Mouse (Mus musculus) forebrain, embryonic 11.5 days (tissue): ENCODE measurements around the gene Edem3. TPM values are rescaled to one million over a fixed set of nuclear protein-coding genes. Genes with fewer than 3 reads are reported as not detected.

Experiments
- ATAC-seq: fragments of 200-750 bp; cut with Nextera tagmentation; replicated peaks from 2 replicates; pipeline ENCODE4 v1.8.0; 2017; ENCODE audit warnings: moderate TSS enrichment; ENCODE audit not compliant: low FRiP score
- DNase-seq: peaks from one replicate; pipeline ENCODE4 v3.0.0-alpha.2; 2017; ENCODE audit warnings: low spot score
- H3K27ac ChIP-seq: fragments of 300-500 bp; sonication (generic); 2 replicates; pipeline ENCODE4 v1.5.1; 2014; ENCODE audit warnings: low read depth, low read length
- H3K27me3 ChIP-seq: fragments of 300-500 bp; sonication (generic); 2 replicates; pipeline ENCODE4 v1.6.1; 2014; ENCODE audit warnings: mild to moderate bottlenecking, low read length, mixed read lengths; ENCODE audit not compliant: control insufficient read depth, insufficient read depth
- H3K36me3 ChIP-seq: fragments of 300-500 bp; sonication (generic); 2 replicates; pipeline ENCODE4 v1.6.1; 2014; ENCODE audit warnings: mild to moderate bottlenecking, low read length, moderate library complexity, mixed read lengths; ENCODE audit not compliant: control insufficient read depth, insufficient read depth
- H3K4me1 ChIP-seq: fragments of 300-500 bp; sonication (generic); replicated peaks from 2 replicates; pipeline ENCODE4 v1.6.1; 2014; ENCODE audit warnings: low read length, mixed read lengths; ENCODE audit not compliant: control insufficient read depth, insufficient read depth
- H3K4me2 ChIP-seq: fragments of 300-500 bp; sonication (generic); 2 replicates; pipeline ENCODE4 v1.6.1; 2014; ENCODE audit warnings: low read depth, mild to moderate bottlenecking, low read length, moderate library complexity, mixed read lengths; ENCODE audit not compliant: severe bottlenecking
- H3K4me3 ChIP-seq: fragments of 300-500 bp; sonication (generic); 2 replicates; pipeline ENCODE4 v1.5.1; 2014; ENCODE audit warnings: low read depth, low read length
- H3K9ac ChIP-seq: fragments of 300-500 bp; sonication (generic); 2 replicates; pipeline ENCODE4 v1.6.1; 2014; ENCODE audit warnings: low read length
- H3K9me3 ChIP-seq: fragments of 300-500 bp; sonication (generic); 2 replicates; pipeline ENCODE4 v1.6.1; 2016; ENCODE audit warnings: low read length, mixed read lengths; ENCODE audit not compliant: control insufficient read depth
- WGBS: fragments of 180-500 bp; shearing (Covaris S2); extraction: QIAGEN DNeasy Blood & Tissue Kit; methylation state at CpG from one replicate; pipeline ENCODE4 v1.1.7; 2014; 5-methylcytosine and 5-hydroxymethylcytosine counted together
- polyA plus RNA-seq: library from polyadenylated mRNA; unstranded; fragments of >200 nt; fragmentation: Nextera tagmentation; extraction: Ambion mirVana; gene quantifications from 2 replicates; pipeline ENCODE4 v1.2.1, GENCODE M21; 2014

Edem3 gene
- polyA plus RNA-seq, 1 experiment from 2014 or later, result 23.0 TPM

DNA sequence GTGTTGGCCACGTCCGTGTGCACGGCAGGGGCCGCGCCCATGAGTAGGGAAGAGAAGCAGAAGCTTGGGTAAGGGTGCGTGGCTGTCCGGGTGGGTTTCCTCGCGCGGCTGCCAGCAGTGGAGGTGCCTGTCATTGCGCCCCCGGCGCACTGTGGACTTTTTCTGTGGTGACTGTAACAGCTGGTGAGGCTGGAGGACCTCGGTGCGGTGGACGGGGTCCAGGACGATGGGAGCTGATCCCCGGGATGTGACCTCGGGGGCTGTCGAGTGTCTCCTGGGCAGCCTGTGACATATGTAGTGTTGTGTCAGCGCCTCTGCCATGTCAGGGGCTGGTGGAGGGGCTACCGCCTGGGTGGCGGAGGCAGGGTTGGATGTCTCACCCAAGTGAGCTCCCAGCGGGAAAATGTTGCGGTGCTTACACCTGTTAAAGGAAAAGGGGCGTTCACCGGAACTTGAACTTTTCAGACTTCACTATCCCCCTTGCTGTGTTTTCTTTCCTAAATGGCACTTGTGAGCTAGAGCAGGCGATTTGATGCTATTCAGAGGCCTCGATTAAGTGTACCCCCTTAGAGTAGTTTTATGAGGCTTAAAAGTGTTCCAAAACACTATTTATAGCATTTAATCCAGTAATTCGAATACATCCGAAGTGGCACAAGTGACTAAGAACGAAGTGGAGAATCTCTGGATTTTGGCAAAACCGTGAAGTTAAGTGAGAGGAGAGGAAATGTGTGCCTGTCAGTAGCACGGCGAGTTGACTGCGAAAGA, 671 bp downstream of the Edem3 start:
- H3K4me1 ChIP-seq, result no peaks in the 10 kb centered on the region; the same call in 1 of the 2 replicates
- DNase-seq (no peak), ATAC-seq (peak; percentile 41; the same call in 1 of the 2 replicates)
- no peaks in the 10 kb centered on the region for H3K27me3 ChIP-seq
- 0 out of 2 replicates have a peak overlapping the region, but pooled peaks have one; percentile 54 for H3K27ac ChIP-seq
- no peaks in the 10 kb centered on the region for H3K9me3 ChIP-seq
- WGBS, result 7% methylated on average over 36 of the region's 36 CpGs
- peak overlapping the region; percentile 90 for H3K4me3 ChIP-seq
- peak overlapping the region; percentile 89 for H3K4me2 ChIP-seq
- peak overlapping the region; percentile 60 for H3K9ac ChIP-seq
- H3K36me3 ChIP-seq, result no peaks in the 10 kb centered on the region

DNA sequence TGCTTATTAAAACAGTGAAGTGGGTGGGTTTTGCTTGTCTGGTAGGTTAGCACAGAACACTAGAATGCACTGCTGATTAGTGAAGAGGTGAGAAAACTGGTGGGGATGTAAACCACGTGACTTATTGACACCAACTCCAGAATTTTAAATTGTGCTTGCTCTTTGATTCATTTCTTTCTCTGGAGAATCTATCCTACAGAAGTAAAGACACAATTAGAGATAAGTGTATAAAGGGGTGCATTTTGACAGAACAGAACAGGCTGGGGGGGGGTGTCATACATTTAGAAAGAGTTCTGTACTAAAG, 1.2 kb downstream of the Edem3 start:
- H3K27ac ChIP-seq, result no peak overlapping the region
- H3K27me3 ChIP-seq, result no peaks in the 10 kb centered on the region
- peak overlapping the region; percentile 89 for H3K4me2 ChIP-seq
- H3K9ac ChIP-seq, result no peak overlapping the region
- H3K36me3 ChIP-seq, result no peaks in the 10 kb centered on the region
- WGBS, result 42% methylated on average over 1 of the region's 1 CpGs
- ATAC-seq (no peak), DNase-seq (no peak)
- peak overlapping the region; percentile 90 for H3K4me3 ChIP-seq
- no peaks in the 10 kb centered on the region; the same call in 1 of the 2 replicates for H3K4me1 ChIP-seq
- H3K9me3 ChIP-seq, result no peaks in the 10 kb centered on the region

DNA sequence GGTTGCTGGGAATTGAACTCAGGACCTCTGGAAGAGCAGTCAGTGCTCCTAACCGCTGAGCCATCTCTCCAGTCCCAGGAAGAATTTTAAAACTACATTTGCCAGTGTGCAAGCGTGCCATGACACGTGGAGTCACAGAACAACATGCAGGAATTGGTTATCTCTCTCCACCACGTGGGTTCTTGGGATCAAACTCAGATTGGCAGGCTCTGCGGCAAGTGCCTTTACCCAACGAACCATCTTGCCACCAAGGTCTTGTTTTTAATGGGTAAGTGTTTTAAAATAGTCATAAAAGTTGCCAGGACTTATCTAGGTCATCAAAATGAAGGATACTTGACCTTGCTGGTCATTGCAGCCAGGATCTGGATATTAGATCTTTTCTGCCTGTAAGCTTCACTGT, 3.1 kb downstream of the Edem3 start:
- H3K4me2 ChIP-seq, result no peak overlapping the region
- no peaks in the 10 kb centered on the region for H3K9me3 ChIP-seq
- DNase-seq (no peak), ATAC-seq (no peak)
- H3K4me3 ChIP-seq, result no peak overlapping the region
- H3K36me3 ChIP-seq, result no peaks in the 10 kb centered on the region
- no peak overlapping the region for H3K9ac ChIP-seq
- no peaks in the 10 kb centered on the region for H3K27me3 ChIP-seq
- no peak overlapping the region for H3K27ac ChIP-seq
- WGBS, result 90% methylated on average over 6 of the region's 6 CpGs
- no peaks in the 10 kb centered on the region; the same call in 1 of the 2 replicates for H3K4me1 ChIP-seq

DNA sequence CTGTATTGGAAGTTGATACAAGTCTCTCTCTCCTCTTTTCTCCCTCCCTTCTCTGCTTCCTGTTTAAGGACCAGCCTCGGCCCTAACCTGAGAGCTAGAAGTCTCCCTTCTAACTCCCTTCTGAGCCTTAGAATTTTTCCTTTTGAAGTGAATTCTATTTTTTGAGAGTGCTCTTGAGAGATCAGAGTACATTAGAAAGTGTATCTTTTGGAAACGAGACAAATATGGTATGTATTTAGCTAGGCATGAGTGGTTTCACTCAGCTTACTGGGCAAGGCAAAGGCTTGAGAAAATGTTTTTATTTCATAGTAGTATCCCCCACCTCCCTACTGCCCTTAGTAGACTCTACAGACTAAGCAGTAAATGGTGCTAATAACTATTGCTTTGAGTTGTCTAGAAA, 3.8 kb downstream of the Edem3 start:
- DNase-seq (no peak), ATAC-seq (no peak)
- no peaks in the 10 kb centered on the region for H3K27me3 ChIP-seq
- no peaks in the 10 kb centered on the region for H3K36me3 ChIP-seq
- H3K4me2 ChIP-seq, result no peak overlapping the region
- no peak overlapping the region for H3K27ac ChIP-seq
- no peak overlapping the region for H3K9ac ChIP-seq
- WGBS, result 81% methylated on average over 2 of the region's 2 CpGs
- H3K9me3 ChIP-seq, result no peaks in the 10 kb centered on the region
- H3K4me3 ChIP-seq, result no peak overlapping the region
- H3K4me1 ChIP-seq, result no peaks in the 10 kb centered on the region; the same call in 1 of the 2 replicates

DNA sequence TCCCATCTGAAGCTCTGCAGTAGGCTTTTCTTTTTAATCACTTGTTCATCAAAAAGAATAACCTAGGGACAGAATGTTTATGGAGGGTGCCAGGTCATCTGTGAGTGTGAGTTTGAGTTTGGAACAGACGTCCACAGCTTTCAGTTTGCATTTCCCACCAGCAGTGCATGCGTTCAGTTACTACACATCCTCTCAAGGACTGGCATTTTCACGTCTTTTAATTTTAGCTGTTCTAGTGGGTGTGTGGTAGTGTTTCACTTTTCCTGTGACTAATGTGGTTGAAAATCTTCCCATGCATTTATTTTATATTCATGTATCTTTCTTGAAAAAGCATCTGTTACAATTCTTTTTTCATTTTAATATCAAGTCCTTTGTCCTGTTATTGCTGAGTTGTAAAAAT, 9.1 kb downstream of the Edem3 start:
- no peak for ATAC-seq
- WGBS, result 81% methylated on average over 3 of the region's 3 CpGs
- H3K36me3 ChIP-seq, result no peaks in the 10 kb centered on the region

DNA sequence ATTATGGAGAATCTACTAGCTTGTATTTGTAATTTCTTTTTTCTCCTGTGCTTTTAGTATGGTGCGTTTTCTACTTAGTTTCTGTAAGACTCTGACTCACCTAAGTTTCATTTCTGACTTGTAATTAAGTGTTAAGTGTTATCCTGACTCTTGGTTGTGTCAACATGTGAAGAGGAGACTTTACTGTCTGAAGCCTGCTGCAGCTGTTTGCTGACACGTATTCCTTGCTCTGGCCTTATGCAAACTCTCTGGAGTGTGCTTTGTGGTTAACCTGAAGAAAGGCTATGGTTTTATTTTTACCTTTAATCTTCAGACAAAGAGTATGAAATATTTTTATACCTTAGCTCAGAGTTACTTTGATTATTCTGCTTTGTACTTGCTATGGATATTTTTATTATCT, 11.0 kb downstream of the Edem3 start:
- Histone ChIP-seq H3K36me3 (no peaks in the 10 kb centered on the region), H3K9ac (no peak overlapping the region), H3K27ac (no peak overlapping the region), H3K9me3 (no peaks in the 10 kb centered on the region), H3K27me3 (no peaks in the 10 kb centered on the region), H3K4me3 (no peak overlapping the region), H3K4me2 (no peak overlapping the region), H3K4me1 (no peaks in the 10 kb centered on the region)
- no peak for DNase-seq
- ATAC-seq, result no peak
- WGBS, result 80% methylated on average over 2 of the region's 2 CpGs

More for the DNA sequence above, 9.1 kb downstream of the Edem3 start:
- H3K27me3 ChIP-seq, result no peaks in the 10 kb centered on the region
- no peaks in the 10 kb centered on the region for H3K4me1 ChIP-seq
- H3K4me3 ChIP-seq, result no peak overlapping the region
- no peak overlapping the region for H3K27ac ChIP-seq
- no peak for DNase-seq
- H3K9ac ChIP-seq, result no peak overlapping the region
- H3K9me3 ChIP-seq, result no peaks in the 10 kb centered on the region
- H3K4me2 ChIP-seq, result no peak overlapping the region

DNA sequence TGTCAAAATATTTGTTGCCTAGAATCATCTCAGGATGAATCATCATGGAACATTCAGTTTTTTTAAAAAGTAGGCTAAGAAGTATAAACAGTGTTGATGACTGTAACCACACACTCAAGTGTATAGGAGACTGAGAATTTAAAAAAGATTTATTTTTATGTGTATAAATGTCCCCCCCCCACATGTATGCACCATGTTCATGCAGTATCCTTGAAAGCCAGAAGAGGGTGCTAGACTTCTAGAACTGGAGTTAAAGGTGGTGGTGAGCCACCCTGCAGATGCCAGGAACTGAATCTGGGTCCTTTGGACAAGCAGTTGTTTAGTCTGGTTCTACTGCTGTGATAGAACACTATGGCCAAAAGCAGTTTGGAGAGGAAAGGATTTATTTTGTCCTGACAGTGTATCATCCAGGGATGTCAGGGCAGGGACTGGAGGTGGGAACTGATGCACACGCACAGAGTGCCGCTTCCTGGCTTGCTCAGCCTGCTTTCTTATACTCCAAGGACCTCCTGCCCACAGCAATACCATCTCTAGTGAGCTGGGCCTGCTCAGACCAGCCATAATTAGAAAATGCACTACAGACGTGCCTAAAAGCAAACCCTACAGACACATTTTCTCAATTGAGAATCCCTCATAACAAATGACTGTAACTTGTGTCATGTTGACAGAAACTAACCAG, 11.9 kb downstream of the Edem3 start:
- no peak for ATAC-seq
- no peaks in the 10 kb centered on the region for H3K9me3 ChIP-seq
- H3K27ac ChIP-seq, result no peak overlapping the region
- no peak overlapping the region for H3K4me3 ChIP-seq
- H3K4me2 ChIP-seq, result no peak overlapping the region
- no peaks in the 10 kb centered on the region for H3K27me3 ChIP-seq
- H3K4me1 ChIP-seq, result no peaks in the 10 kb centered on the region
- H3K36me3 ChIP-seq, result no peaks in the 10 kb centered on the region
- H3K9ac ChIP-seq, result no peak overlapping the region
- DNase-seq, result no peak
- 90% methylated on average over 3 of the region's 3 CpGs for WGBS

DNA sequence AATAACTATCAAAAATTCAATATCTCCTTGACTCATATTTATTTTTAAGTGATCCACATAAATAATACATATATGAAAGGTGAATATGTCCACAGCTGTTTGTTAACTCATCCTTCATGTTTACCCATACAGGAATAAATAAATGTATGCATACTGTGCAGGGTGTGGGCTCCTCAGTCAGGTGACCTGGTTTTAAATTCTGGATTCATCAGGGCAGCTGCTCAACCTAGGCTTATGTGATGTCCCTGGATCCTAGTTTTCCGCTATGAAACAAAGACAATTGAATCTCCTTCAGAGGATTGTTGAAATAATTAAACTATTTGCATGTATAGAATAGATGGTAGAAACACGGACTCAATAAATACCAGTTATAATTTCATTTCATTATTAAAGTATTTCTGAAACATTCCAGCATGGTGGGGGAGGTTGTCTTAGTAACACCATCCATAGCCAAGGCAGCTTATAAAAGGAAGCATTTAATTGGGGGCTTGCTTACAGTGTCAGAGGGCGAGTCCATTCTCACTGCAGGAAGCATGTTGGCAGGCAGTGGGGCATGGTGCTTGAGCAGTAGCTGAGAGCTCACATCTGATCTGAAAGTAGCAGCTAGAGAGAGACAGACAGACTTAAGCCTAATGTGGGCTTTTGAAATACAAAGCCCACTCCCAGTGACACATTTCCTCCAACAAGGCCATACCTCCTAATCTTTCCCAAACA, 14.2 kb downstream of the Edem3 start:
- DNase-seq (peak; percentile 54), ATAC-seq (peak; percentile 70; the same call in 1 of the 2 replicates)
- Histone ChIP-seq H3K27me3 (no peaks in the 10 kb centered on the region), H3K4me2 (no peak overlapping the region), H3K9me3 (no peaks in the 10 kb centered on the region), H3K4me1 (no peaks in the 10 kb centered on the region), H3K9ac (no peak overlapping the region), H3K4me3 (no peak overlapping the region), H3K36me3 (no peaks in the 10 kb centered on the region), H3K27ac (no peak overlapping the region)
- WGBS, result 53% methylated on average over 3 of the region's 3 CpGs
